22 mouse cellular contexts compared by ENCODE assay signal in genomic region chr5:137772755-137773154, GRCm38 (mm10).
"Had no signal": no experiment of that assay in that cellular context is flagged by ENCODE, and none has a peak within 500 bp of the region (broad histone marks: within the 10 kb centered on the region; RNA-seq: fewer than 3 reads in every experiment).

No protein-coding gene starts in this region.

- H3K9me3 ChIP-seq: limb, embryonic 10.5 days; limb, embryonic 13.5 days; megakaryocyte, embryonic 14.5 days; neural tube, embryonic 12.5 days; neural tube, embryonic 15.5 days had no signal

- H3K9ac ChIP-seq: limb, embryonic 13.5 days; lung, embryonic 14.5 days; neural tube, embryonic 12.5 days; neural tube, embryonic 15.5 days had no signal

- H3K36me3 ChIP-seq: limb, embryonic 10.5 days; limb, embryonic 13.5 days; neural tube, embryonic 12.5 days; neural tube, embryonic 15.5 days had no signal

- H3K4me3 ChIP-seq: layer of hippocampus, adult 2 months; limb, embryonic 10.5 days; limb, embryonic 13.5 days; megakaryocyte, embryonic 14.5 days; neural tube, embryonic 12.5 days; neural tube, embryonic 15.5 days had no signal

- H3K4me1 ChIP-seq: neural tube, embryonic 12.5 days had no signal

- H3K27me3 ChIP-seq: limb, embryonic 13.5 days; megakaryocyte, embryonic 14.5 days; neural tube, embryonic 12.5 days; neural tube, embryonic 15.5 days had no signal

- H3K27ac ChIP-seq: kidney, postnatal 0 days; layer of hippocampus, adult 2 months; limb, embryonic 10.5 days; limb, embryonic 13.5 days; macrophage; neural tube, embryonic 12.5 days; neural tube, embryonic 15.5 days; stomach, postnatal 0 days had no signal

- DNase-seq: kidney, adult 2 months; kidney, postnatal 25 days; layer of hippocampus, adult 9-11 months; lung, embryonic 14.5 days; midbrain, embryonic 14.5 days; right cerebral cortex, adult 18-20 months; right cerebral cortex, postnatal 14 days; right cerebral cortex, postnatal 4 days; thymus, adult 2 months; thymus, postnatal 14 days; thymus, postnatal 4 days had no signal

- ATAC-seq: lung, postnatal 0 days had no signal

- H3K4me2 ChIP-seq: limb, embryonic 13.5 days; lung, embryonic 14.5 days; midbrain, embryonic 11.5 days; neural tube, embryonic 12.5 days; neural tube, embryonic 15.5 days had no signal
